In genomic region chr12:32346121-32346520, GRCm38 (mm10) we compare ENCODE assay signal across 20 mouse cellular contexts.
"Had no signal": no experiment of that assay in that cellular context is flagged by ENCODE, and none has a peak within 500 bp of the region (broad histone marks: within the 10 kb centered on the region; RNA-seq: fewer than 3 reads in every experiment).

No protein-coding gene starts in this region.

- H3K4me2 ChIP-seq: lung, embryonic 14.5 days; midbrain, embryonic 12.5 days; neural tube, embryonic 13.5 days; neural tube, embryonic 15.5 days; stomach, embryonic 15.5 days had no signal

- H3K9me3 ChIP-seq: midbrain, embryonic 10.5 days; midbrain, embryonic 12.5 days; neural tube, embryonic 13.5 days; neural tube, embryonic 15.5 days; stomach, embryonic 15.5 days had no signal

- H3K27ac ChIP-seq: midbrain, embryonic 10.5 days; midbrain, embryonic 12.5 days; neural tube, embryonic 13.5 days; neural tube, embryonic 15.5 days; stomach, embryonic 15.5 days; stomach, postnatal 0 days had no signal

- DNase-seq: lung, adult 18-20 months; lung, embryonic 14.5 days; lung, postnatal 10 days; lung, postnatal 4 days; midbrain, embryonic 14.5 days; retina, postnatal 1 day; right cerebral cortex, adult 18-20 months; right cerebral cortex, postnatal 25 days; right cerebral cortex, postnatal 4 days; thymus, adult 2 months; thymus, postnatal 25 days; thymus, postnatal 4 days had no signal

- H3K27me3 ChIP-seq: midbrain, embryonic 12.5 days; neural tube, embryonic 13.5 days; neural tube, embryonic 15.5 days; stomach, embryonic 15.5 days had no signal

- H3K4me1 ChIP-seq: midbrain, embryonic 10.5 days; midbrain, embryonic 12.5 days; neural tube, embryonic 13.5 days; neural tube, embryonic 15.5 days; stomach, embryonic 15.5 days had no signal

- ATAC-seq: midbrain, embryonic 16.5 days had no signal

- H3K4me3 ChIP-seq: midbrain, embryonic 10.5 days; midbrain, embryonic 12.5 days; myocyte; neural tube, embryonic 13.5 days; neural tube, embryonic 15.5 days; stomach, embryonic 15.5 days had no signal

- H3K36me3 ChIP-seq: midbrain, embryonic 10.5 days; midbrain, embryonic 12.5 days; neural tube, embryonic 13.5 days; neural tube, embryonic 15.5 days; stomach, embryonic 15.5 days had no signal

- H3K9ac ChIP-seq: lung, embryonic 14.5 days; midbrain, embryonic 12.5 days; neural tube, embryonic 13.5 days; neural tube, embryonic 15.5 days; stomach, embryonic 15.5 days had no signal
